Mouse (Mus musculus): Measurements from ENCODE around the gene Slc35f4. TPM values are rescaled to one million over a fixed set of nuclear protein-coding genes. Genes with fewer than 3 reads are reported as not detected.

The Slc35f4 gene
- polyA plus RNA-seq, 1 experiment from 2014 or later: 2.5 TPM

DNA sequence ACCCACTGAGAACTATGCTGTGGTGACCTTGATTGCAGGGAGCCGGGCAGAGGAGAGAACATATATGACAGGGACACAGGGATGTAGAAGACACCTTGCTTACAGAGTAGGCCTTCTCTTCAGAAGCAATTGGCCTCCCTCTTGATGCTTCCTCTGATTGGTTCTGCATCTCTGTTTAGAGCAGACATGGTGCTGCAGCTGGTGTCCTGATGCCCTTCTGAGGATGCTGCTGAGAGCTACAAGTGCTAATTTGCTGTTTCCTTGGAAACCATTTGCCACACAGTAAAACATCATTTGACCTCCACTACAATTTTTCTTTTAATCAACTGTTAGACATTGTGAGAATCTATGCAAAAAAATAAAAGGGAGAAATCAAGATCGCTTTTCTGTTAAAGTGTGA lies 180.0 kb downstream of the Slc35f4 start:
- no peak for ATAC-seq (ENCODE audit: low FRiP score, low read depth)
- Histone ChIP-seq H3K9me3 (no peaks in the 10 kb centered on the region), H3K9ac (no peak overlapping the region), H3K27ac (no peak overlapping the region), H3K4me3 (no peak overlapping the region), H3K4me2 (replicated peaks) (no peak overlapping the region), H3K4me1 (no peaks in the 10 kb centered on the region), H3K27me3 (replicated peaks) (no peaks in the 10 kb centered on the region), H3K36me3 (no peaks in the 10 kb centered on the region)
- WGBS: 85% methylated on average over 2 of the region's 2 CpGs

GRCm38 (mm10) chr14:49337011-49337410 lies 188.8 kb downstream of the Slc35f4 start:
- no peaks in the 10 kb centered on the region for H3K4me1 ChIP-seq
- H3K9me3 ChIP-seq: no peaks in the 10 kb centered on the region
- 79% methylated on average over 4 of the region's 4 CpGs for WGBS
- H3K27me3 ChIP-seq (replicated peaks): no peaks in the 10 kb centered on the region
- no peak overlapping the region for H3K4me3 ChIP-seq
- H3K36me3 ChIP-seq: no peaks in the 10 kb centered on the region
- no peak overlapping the region for H3K4me2 ChIP-seq (replicated peaks)
- no peak for ATAC-seq (ENCODE audit: low FRiP score, low read depth)
- H3K27ac ChIP-seq: no peak overlapping the region
- H3K9ac ChIP-seq: no peak overlapping the region

DNA sequence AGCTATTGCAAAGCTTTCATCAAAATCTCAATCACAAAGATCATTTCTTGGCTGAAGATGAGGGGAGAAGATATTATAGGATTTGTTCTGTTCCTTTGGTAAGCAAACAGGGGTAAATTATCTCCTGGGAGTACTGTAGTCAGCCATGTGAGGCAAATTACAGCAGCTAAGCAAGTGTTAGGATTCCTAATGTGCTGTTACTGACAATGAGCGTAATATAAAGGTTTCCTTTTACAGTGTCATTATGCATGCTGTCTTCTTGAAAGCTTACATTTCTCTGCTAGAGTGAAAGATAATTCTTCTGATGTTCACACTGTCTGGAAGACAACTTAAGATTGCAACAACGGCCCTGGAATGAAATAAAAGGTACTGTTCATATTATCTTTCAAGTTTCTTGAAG lies 192.0 kb downstream of the Slc35f4 start:
- no peaks in the 10 kb centered on the region for H3K4me1 ChIP-seq
- H3K9ac ChIP-seq: no peak overlapping the region
- H3K27me3 ChIP-seq (replicated peaks): no peaks in the 10 kb centered on the region
- H3K36me3 ChIP-seq: no peaks in the 10 kb centered on the region
- H3K27ac ChIP-seq: no peak overlapping the region
- ATAC-seq (ENCODE audit: low FRiP score, low read depth): no peak
- no peaks in the 10 kb centered on the region for H3K9me3 ChIP-seq
- no peak overlapping the region for H3K4me3 ChIP-seq
- 82% methylated on average over 2 of the region's 2 CpGs for WGBS
- H3K4me2 ChIP-seq (replicated peaks): no peak overlapping the region

- Histone ChIP-seq H3K4me1 (no peaks in the 10 kb centered on the region; the same call in 1 of the 2 replicates), H3K27me3 (replicated peaks) (no peaks in the 10 kb centered on the region), H3K4me3 (no peak overlapping the region), H3K36me3 (no peaks in the 10 kb centered on the region), H3K4me2 (replicated peaks) (no peak overlapping the region), H3K9ac (no peak overlapping the region), H3K27ac (no peak overlapping the region), H3K9me3 (no peaks in the 10 kb centered on the region)
- no peak for ATAC-seq (ENCODE audit: low FRiP score, low read depth)
- 16% methylated on average over 5 of the region's 5 CpGs for WGBS
Measured at GRCm38 (mm10) chr14:49316493-49316894, 209.4 kb downstream of the Slc35f4 start.

- H3K4me2 ChIP-seq (replicated peaks): no peak overlapping the region
- H3K4me1 ChIP-seq: no peaks in the 10 kb centered on the region; the same call in 1 of the 2 replicates
- no peaks in the 10 kb centered on the region for H3K27me3 ChIP-seq (replicated peaks)
- no peak overlapping the region for H3K9ac ChIP-seq
- WGBS: 55% methylated on average over 7 of the region's 7 CpGs
- no peak for ATAC-seq (ENCODE audit: low FRiP score, low read depth)
- H3K36me3 ChIP-seq: no peaks in the 10 kb centered on the region
- H3K9me3 ChIP-seq: no peaks in the 10 kb centered on the region
- no peak overlapping the region for H3K4me3 ChIP-seq
- H3K27ac ChIP-seq: no peak overlapping the region
Measured at GRCm38 (mm10) chr14:49313981-49314380, 211.9 kb downstream of the Slc35f4 start.

- 58% methylated on average over 8 of the region's 8 CpGs for WGBS
- Histone ChIP-seq H3K36me3 (no peaks in the 10 kb centered on the region), H3K27ac (no peak overlapping the region), H3K4me3 (no peak overlapping the region), H3K4me1 (no peaks in the 10 kb centered on the region; the same call in 1 of the 2 replicates), H3K27me3 (replicated peaks) (no peaks in the 10 kb centered on the region), H3K4me2 (replicated peaks) (no peak overlapping the region), H3K9ac (no peak overlapping the region), H3K9me3 (no peaks in the 10 kb centered on the region)
- no peak for ATAC-seq (ENCODE audit: low FRiP score, low read depth)
Measured at GRCm38 (mm10) chr14:49313376-49313775, 212.5 kb downstream of the Slc35f4 start.

DNA sequence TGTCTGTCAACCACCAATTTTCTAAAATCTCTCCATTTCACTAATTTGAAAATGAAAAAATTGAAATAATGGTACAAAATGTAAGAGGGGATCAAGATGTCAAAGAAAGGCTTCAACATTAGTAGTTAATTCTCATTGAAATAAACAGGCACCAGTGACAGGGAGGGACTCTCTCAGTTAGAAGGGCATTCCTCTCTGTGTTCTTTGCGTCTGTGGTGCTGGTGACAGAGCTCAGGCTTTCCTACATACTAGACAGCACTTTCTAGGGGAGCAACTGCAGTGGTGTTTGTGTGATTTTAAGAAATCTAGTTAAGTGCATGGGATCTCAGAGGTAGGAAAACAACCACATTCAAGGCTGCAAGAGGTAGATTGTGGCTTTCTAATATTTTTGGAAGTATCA lies 214.3 kb downstream of the Slc35f4 start:
- no peak overlapping the region for H3K4me3 ChIP-seq
- no peak overlapping the region for H3K27ac ChIP-seq
- no peaks in the 10 kb centered on the region for H3K9me3 ChIP-seq
- no peak for ATAC-seq (ENCODE audit: low FRiP score, low read depth)
- H3K9ac ChIP-seq: no peak overlapping the region
- H3K36me3 ChIP-seq: no peaks in the 10 kb centered on the region
- 85% methylated on average over 1 of the region's 1 CpGs for WGBS
- no peaks in the 10 kb centered on the region; the same call in 1 of the 2 replicates for H3K4me1 ChIP-seq
- no peak overlapping the region for H3K4me2 ChIP-seq (replicated peaks)
- H3K27me3 ChIP-seq (replicated peaks): no peaks in the 10 kb centered on the region

GRCm38 (mm10) chr14:49311091-49311492 lies 214.8 kb downstream of the Slc35f4 start:
- H3K36me3 ChIP-seq: no peaks in the 10 kb centered on the region
- H3K4me3 ChIP-seq: no peak overlapping the region
- no peak overlapping the region for H3K9ac ChIP-seq
- H3K27ac ChIP-seq: no peak overlapping the region
- H3K27me3 ChIP-seq (replicated peaks): no peaks in the 10 kb centered on the region
- H3K4me1 ChIP-seq: no peaks in the 10 kb centered on the region; the same call in 1 of the 2 replicates
- no peaks in the 10 kb centered on the region for H3K9me3 ChIP-seq
- no peak overlapping the region for H3K4me2 ChIP-seq (replicated peaks)
- 64% methylated on average over 5 of the region's 5 CpGs for WGBS
- ATAC-seq (ENCODE audit: low FRiP score, low read depth): no peak

GRCm38 (mm10) chr14:49309670-49310069 lies 216.2 kb downstream of the Slc35f4 start:
- Histone ChIP-seq H3K27ac (no peak overlapping the region), H3K4me3 (no peak overlapping the region), H3K9me3 (no peaks in the 10 kb centered on the region), H3K4me1 (no peaks in the 10 kb centered on the region; the same call in 1 of the 2 replicates), H3K27me3 (replicated peaks) (no peaks in the 10 kb centered on the region), H3K4me2 (replicated peaks) (no peak overlapping the region), H3K9ac (no peak overlapping the region), H3K36me3 (no peaks in the 10 kb centered on the region)
- 85% methylated on average over 2 of the region's 2 CpGs for WGBS
- no peak for ATAC-seq (ENCODE audit: low FRiP score, low read depth)

- no peak for ATAC-seq (ENCODE audit: low FRiP score, low read depth)
- H3K4me1 ChIP-seq: no peaks in the 10 kb centered on the region
- no peaks in the 10 kb centered on the region for H3K36me3 ChIP-seq
- H3K4me3 ChIP-seq: no peak overlapping the region
- H3K9ac ChIP-seq: no peak overlapping the region
- WGBS: 78% methylated on average over 1 of the region's 1 CpGs
- no peak overlapping the region for H3K27ac ChIP-seq
- no peak overlapping the region for H3K4me2 ChIP-seq (replicated peaks)
- H3K27me3 ChIP-seq (replicated peaks): no peaks in the 10 kb centered on the region
- no peaks in the 10 kb centered on the region for H3K9me3 ChIP-seq
Measured at GRCm38 (mm10) chr14:49308591-49308990, 217.3 kb downstream of the Slc35f4 start.

DNA sequence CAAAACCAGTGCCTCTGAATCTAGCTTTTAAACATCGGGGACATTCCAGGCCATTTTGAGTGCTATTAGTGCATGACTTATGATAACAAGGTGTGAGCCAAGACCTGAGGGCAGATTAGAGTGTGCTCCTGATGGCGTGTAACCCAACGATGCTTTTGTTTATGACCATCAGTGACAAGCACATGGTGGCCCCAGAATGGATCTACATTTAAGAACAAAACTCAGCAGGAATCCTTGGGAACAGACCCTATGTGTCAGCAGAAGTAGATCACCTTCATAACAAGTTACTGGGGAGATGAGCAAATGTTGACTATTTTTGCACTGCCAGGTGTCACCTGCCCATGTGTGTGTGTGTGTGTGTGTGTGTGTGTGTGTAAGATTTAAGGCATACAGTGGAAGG lies 218.0 kb downstream of the Slc35f4 start:
- no peaks in the 10 kb centered on the region for H3K27me3 ChIP-seq (replicated peaks)
- no peak overlapping the region for H3K9ac ChIP-seq
- no peak overlapping the region for H3K27ac ChIP-seq
- H3K9me3 ChIP-seq: no peaks in the 10 kb centered on the region
- no peak for ATAC-seq (ENCODE audit: low FRiP score, low read depth)
- H3K4me2 ChIP-seq (replicated peaks): no peak overlapping the region
- 83% methylated on average over 3 of the region's 3 CpGs for WGBS
- no peaks in the 10 kb centered on the region for H3K4me1 ChIP-seq
- H3K4me3 ChIP-seq: no peak overlapping the region
- no peaks in the 10 kb centered on the region for H3K36me3 ChIP-seq

GRCm38 (mm10) chr14:49305534-49306409 lies 220.1 kb downstream of the Slc35f4 start:
- no peaks in the 10 kb centered on the region for H3K9me3 ChIP-seq
- H3K9ac ChIP-seq: no peak overlapping the region
- 92% methylated on average over 9 of the region's 9 CpGs for WGBS
- no peaks in the 10 kb centered on the region for H3K36me3 ChIP-seq
- no peaks in the 10 kb centered on the region for H3K4me1 ChIP-seq
- H3K27me3 ChIP-seq (replicated peaks): no peaks in the 10 kb centered on the region
- no peak overlapping the region for H3K27ac ChIP-seq
- ATAC-seq (ENCODE audit: low FRiP score, low read depth): no peak
- H3K4me2 ChIP-seq (replicated peaks): no peak overlapping the region
- H3K4me3 ChIP-seq: no peak overlapping the region

All from neural tube, embryonic 12.5 days (tissue).